Mouse (Mus musculus) left cerebral cortex, postnatal 36 days (tissue): ENCODE data around the gene 4930558K02Rik. TPM values are rescaled to one million over a fixed set of nuclear protein-coding genes. Genes with fewer than 3 reads are reported as not detected.

ENCODE experiments used
- DNase-seq, 2 experiments: peaks; one replicate each; pipeline ENCODE4 v3.0.0; 2021 to 2022; ENCODE audit warnings: low spot score in 2 of 2, mixed read lengths in 1 of 2
- intact Hi-C: fragments of 180-260 bp; cut with DNase I; formaldehyde crosslinking; loops from one replicate; pipeline ENCODE4 v1.15.1; 2025
- total RNA-seq, 2 experiments: library from RNA; stranded (reverse); gene quantifications; 2 replicates each; pipeline ENCODE4 v1.2.3; 2021

4930558K02Rik gene
- not detected for total RNA-seq

- no peak for DNase-seq
- intact Hi-C loops: no loop called here
Observed at GRCm38 (mm10) chr1:161979536-161979935, at the start of gene 4930558K02Rik. Gene 4930558K02Rik, minus strand, starts transcription at chr1:161979636.

GRCm38 (mm10) chr1:162023681-162024270, 44.3 kb upstream of the 4930558K02Rik start:
- intact Hi-C loops: no loop called here

GRCm38 (mm10) chr1:162020766-162021165, 41.3 kb upstream of the 4930558K02Rik start:
- intact Hi-C loops: no loop called here
- DNase-seq: no peak

More at GRCm38 (mm10) chr1:162023681-162024270, 44.3 kb upstream of the 4930558K02Rik start:
- DNase-seq: no peak

GRCm38 (mm10) chr1:162020303-162020731, 40.9 kb upstream of the 4930558K02Rik start:
- intact Hi-C loops: no loop called here
- DNase-seq: no peak

- intact Hi-C loops: no loop called here
- DNase-seq: no peak
Observed at GRCm38 (mm10) chr1:162018601-162018977, 39.2 kb upstream of the 4930558K02Rik start.

- intact Hi-C loops: no loop called here
Observed at GRCm38 (mm10) chr1:162017975-162018600, 38.7 kb upstream of the 4930558K02Rik start.

GRCm38 (mm10) chr1:162016982-162017381, 37.5 kb upstream of the 4930558K02Rik start:
- intact Hi-C loops: no loop called here
- DNase-seq: no peak

More at GRCm38 (mm10) chr1:162017975-162018600, 38.7 kb upstream of the 4930558K02Rik start:
- DNase-seq: no peak

- no peak for DNase-seq
- intact Hi-C loops: no loop called here
Observed at GRCm38 (mm10) chr1:162015247-162015862, 35.9 kb upstream of the 4930558K02Rik start.

- DNase-seq: no peak
- intact Hi-C loops: no loop called here
Observed at GRCm38 (mm10) chr1:162013561-162013960, 34.1 kb upstream of the 4930558K02Rik start.

GRCm38 (mm10) chr1:162011523-162012245, 32.2 kb upstream of the 4930558K02Rik start:
- no peak for DNase-seq
- intact Hi-C loops: no loop called here

- intact Hi-C loops: no loop called here
- no peak for DNase-seq
Observed at GRCm38 (mm10) chr1:162009086-162009485, 29.6 kb upstream of the 4930558K02Rik start.

GRCm38 (mm10) chr1:162008631-162009067, 29.2 kb upstream of the 4930558K02Rik start:
- no peak for DNase-seq

GRCm38 (mm10) chr1:162008208-162008607, 28.8 kb upstream of the 4930558K02Rik start:
- intact Hi-C loops: no loop called here
- DNase-seq: no peak

More at GRCm38 (mm10) chr1:162008631-162009067, 29.2 kb upstream of the 4930558K02Rik start:
- intact Hi-C loops: no loop called here

GRCm38 (mm10) chr1:162006109-162006508, 26.7 kb upstream of the 4930558K02Rik start:
- DNase-seq: no peak
- intact Hi-C loops: no loop called here

GRCm38 (mm10) chr1:162004821-162005770, 25.7 kb upstream of the 4930558K02Rik start:
- no peak for DNase-seq
- intact Hi-C loops: no loop called here

GRCm38 (mm10) chr1:162004518-162004780, 25.0 kb upstream of the 4930558K02Rik start:
- intact Hi-C loops: no loop called here
- no peak for DNase-seq

- DNase-seq: no peak
- intact Hi-C loops: no loop called here
Observed at GRCm38 (mm10) chr1:162003729-162004517, 24.5 kb upstream of the 4930558K02Rik start.

- DNase-seq: no peak
- intact Hi-C loops: loop anchor here (2.0 kb wide), 1 partner anchor 311 kb away; no protein-coding TSS in a partner anchor
Observed at GRCm38 (mm10) chr1:162001328-162001727, 21.9 kb upstream of the 4930558K02Rik start.
